Mouse (Mus musculus): ENCODE measurements around the gene Nlgn2.

GRCm38 (mm10) chr11:69871822-69872221 is 34.2 kb upstream of the Nlgn2 start:
- TF ChIP-seq POLR2A (IDR thresholded peaks at IDR 0.05; ENCODE audit: control insufficient read depth, low read depth, low read length) (no peak), CTCF (IDR thresholded peaks at IDR 0.05; ENCODE audit: control insufficient read depth, insufficient read depth, insufficient replicate concordance, low read depth, low read length) (no peak)
